Mouse (Mus musculus) olfactory bulb, adult 2 months (tissue): ENCODE results near the gene Scaf11.

ENCODE experiments used
- CTCF ChIP-seq: fragments of 200-500 bp; IDR thresholded peaks from 2 replicates; pipeline ENCODE4 v1.5.1; 2012; ENCODE audit warnings: low read depth, mild to moderate bottlenecking, low read length, moderate library complexity; ENCODE audit not compliant: insufficient read depth
- POLR2A ChIP-seq: fragments of 200-500 bp; IDR thresholded peaks from 2 replicates; pipeline ENCODE4 v1.6.1; 2012; ENCODE audit warnings: mild to moderate bottlenecking, low read depth, low read length, moderate library complexity; ENCODE audit not compliant: insufficient read depth

- TF ChIP-seq POLR2A (no peak), CTCF (no peak)
These were observed 26.4 kb downstream of the Scaf11 start for GRCm38 (mm10) chr15:96434202-96434601.
